18 mouse cellular contexts compared by ENCODE assay signal in the genomic region with DNA sequence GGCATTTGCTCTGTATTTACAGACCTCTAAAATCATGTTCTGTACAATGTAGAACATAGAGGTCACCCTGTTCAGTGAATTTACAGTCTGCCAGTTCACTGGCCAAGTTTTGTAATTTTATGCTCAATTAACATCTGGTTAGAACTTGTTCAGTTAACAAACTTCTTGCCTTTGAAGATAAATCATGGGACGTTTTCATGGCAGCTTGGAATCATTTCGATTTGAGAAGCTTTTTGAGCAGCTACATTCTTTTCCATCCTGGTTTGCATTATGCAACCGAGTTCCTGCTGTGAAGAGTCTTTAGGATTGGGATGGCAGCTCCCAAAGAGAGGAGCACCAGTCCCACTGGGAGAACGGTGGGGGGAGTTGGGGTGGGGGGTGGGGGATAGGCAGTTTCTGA.
DNase-seq lines count a peak whose midpoint lies in the region; ATAC-seq lines count a peak whose summit lies in the region.
"Had no signal": no experiment of that assay in that cellular context is flagged by ENCODE, and none has a peak within 500 bp of the region (broad histone marks: within the 10 kb centered on the region; RNA-seq: fewer than 3 reads in every experiment).

No protein-coding gene starts in this region.

- H3K27ac ChIP-seq in forebrain, embryonic 12.5 days, result no peak overlapping the region
- H3K27ac ChIP-seq in forebrain, embryonic 15.5 days (replicated peaks), result no peak overlapping the region
- H3K27ac ChIP-seq in embryonic facial prominence, embryonic 10.5 days (replicated peaks), result peak overlapping the region; percentile 19; the same call in 1 of the 2 replicates
- H3K27ac ChIP-seq: liver, embryonic 14.5 days; midbrain, embryonic 13.5 days had no signal

- H3K9me3 ChIP-seq in forebrain, embryonic 12.5 days, result no peaks in the 10 kb centered on the region
- H3K9me3 ChIP-seq in forebrain, embryonic 15.5 days, result no peaks in the 10 kb centered on the region
- H3K9me3 ChIP-seq in embryonic facial prominence, embryonic 10.5 days, result no peaks in the 10 kb centered on the region
- H3K9me3 ChIP-seq: midbrain, embryonic 13.5 days had no signal

- H3K4me1 ChIP-seq in forebrain, embryonic 12.5 days, result no peaks in the 10 kb centered on the region
- H3K4me1 ChIP-seq in forebrain, embryonic 15.5 days, result peaks cover 4% of the 10 kb centered on the region; the same call in 1 of the 2 replicates
- H3K4me1 ChIP-seq in embryonic facial prominence, embryonic 10.5 days, result peaks cover 14% of the 10 kb centered on the region
- H3K4me1 ChIP-seq: midbrain, embryonic 13.5 days had no signal

- H3K9ac ChIP-seq in forebrain, embryonic 12.5 days, result no peak overlapping the region
- no peak overlapping the region for H3K9ac ChIP-seq in forebrain, embryonic 15.5 days (replicated peaks)
- H3K9ac ChIP-seq: liver, embryonic 14.5 days; midbrain, embryonic 13.5 days had no signal

- DNase-seq in kidney, postnatal 10 days, result peak; percentile 6
- DNase-seq in kidney, adult 11 months, result no peak
- DNase-seq in embryonic facial prominence, embryonic 10.5 days (ENCODE audit: low spot score), result peak; percentile 22
- peak; percentile 28 for DNase-seq in retina, embryonic 14.5 days (ENCODE audit: low spot score)
- DNase-seq in cerebellum, postnatal 25 days, result no peak
- no peak for DNase-seq in gastrocnemius, postnatal 10 days
- DNase-seq: adrenal gland, postnatal 14 days; cerebellum, adult 2 months; heart, adult 18-20 months; heart, postnatal 4 days; left cerebral cortex, postnatal 4 days; thymus, postnatal 4 days had no signal

- no peak overlapping the region for H3K4me3 ChIP-seq in forebrain, embryonic 12.5 days (replicated peaks)
- no peak overlapping the region for H3K4me3 ChIP-seq in forebrain, embryonic 15.5 days
- H3K4me3 ChIP-seq in embryonic facial prominence, embryonic 10.5 days, result no peak overlapping the region
- H3K4me3 ChIP-seq: midbrain, embryonic 13.5 days had no signal

- H3K4me2 ChIP-seq in forebrain, embryonic 12.5 days, result no peak overlapping the region
- no peak overlapping the region for H3K4me2 ChIP-seq in forebrain, embryonic 15.5 days (replicated peaks)
- H3K4me2 ChIP-seq: midbrain, embryonic 13.5 days had no signal

- 0 out of 2 replicates have a peak, but pooled peaks have one; percentile 58 for ATAC-seq in forebrain, embryonic 12.5 days (ENCODE audit: low FRiP score)
- no peak for ATAC-seq in forebrain, embryonic 15.5 days (replicated peaks)
- ATAC-seq: inflammation-experienced regulatory T-cells, adult 6 months; midbrain, embryonic 13.5 days had no signal

- H3K27me3 ChIP-seq in forebrain, embryonic 12.5 days, result no peaks in the 10 kb centered on the region
- H3K27me3 ChIP-seq in forebrain, embryonic 15.5 days, result no peaks in the 10 kb centered on the region
- H3K27me3 ChIP-seq in embryonic facial prominence, embryonic 10.5 days (replicated peaks; ENCODE audit: low read depth, poor library complexity, severe bottlenecking), result no peaks in the 10 kb centered on the region
- H3K27me3 ChIP-seq: CH12.LX had no signal

- WGBS in forebrain, embryonic 12.5 days, result under 1% methylated on average over 4 of the region's 4 CpGs
- 4% methylated on average over 4 of the region's 4 CpGs for WGBS in forebrain, embryonic 15.5 days
- WGBS in embryonic facial prominence, embryonic 10.5 days, result 13% methylated on average over 4 of the region's 4 CpGs

- no peaks in the 10 kb centered on the region for H3K36me3 ChIP-seq in forebrain, embryonic 12.5 days (replicated peaks)
- no peaks in the 10 kb centered on the region for H3K36me3 ChIP-seq in forebrain, embryonic 15.5 days
- no peaks in the 10 kb centered on the region for H3K36me3 ChIP-seq in embryonic facial prominence, embryonic 10.5 days (replicated peaks)
- H3K36me3 ChIP-seq: midbrain, embryonic 13.5 days had no signal

Comparison
In these comparisons a context has a peak if more than half of its experiments do, and no peak if none do; other contexts are left out.
1. DNase-seq: peak in kidney, postnatal 10 days (single experiment), embryonic facial prominence, embryonic 10.5 days (single experiment) and retina, embryonic 14.5 days (single experiment); none in kidney, adult 11 months (single experiment), cerebellum, postnatal 25 days (0 of 2) and gastrocnemius, postnatal 10 days (single experiment).